Mouse (Mus musculus): ENCODE measurements around the gene Lgals8. TPM values are rescaled to one million over a fixed set of nuclear protein-coding genes. Genes with fewer than 3 reads are reported as not detected.

Gene Lgals8
- 18.3 and 18.6 TPM in 2 replicates for polyA plus RNA-seq (2016; fragmentation: Nextera tagmentation; extraction: Ambion mirVana)

DNA sequence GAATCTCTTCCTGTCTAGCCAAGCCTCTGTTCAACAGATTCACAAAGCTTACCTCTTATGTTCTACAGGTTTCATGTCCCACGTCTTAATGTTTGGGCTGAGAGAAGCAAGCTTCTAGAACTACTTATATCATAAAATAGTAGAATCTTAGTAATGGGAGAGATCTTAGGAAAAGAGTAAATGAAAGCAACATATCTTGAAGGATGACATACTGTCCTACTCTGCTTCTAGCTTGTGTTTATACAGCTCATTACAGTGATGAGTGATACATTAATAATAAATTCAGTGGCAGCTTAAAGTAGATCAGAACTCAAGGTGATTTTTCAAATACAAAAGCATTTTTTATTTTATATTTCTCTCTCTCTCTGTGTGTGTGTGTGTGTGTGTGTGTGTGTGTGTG lies at the start of gene Lgals8:
Lgals8 (minus strand) TSS at position 101 of the 400 bp plus-strand sequence.
- H3K4me3 ChIP-seq = no peak within 1 kb of the TSS
- no peaks in the 10 kb centered on the region for H3K4me1 ChIP-seq
- H3K9ac ChIP-seq = no peak within 1 kb of the TSS
- no peaks in the 10 kb centered on the region for H3K36me3 ChIP-seq
- ATAC-seq (ENCODE audit: low FRiP score, low read depth) = no peak
- no peaks in the 10 kb centered on the region for H3K27me3 ChIP-seq (replicated peaks)
- no peak within 1 kb of the TSS for H3K4me2 ChIP-seq (replicated peaks)
- H3K27ac ChIP-seq = no peak within 1 kb of the TSS
- H3K9me3 ChIP-seq = no peaks in the 10 kb centered on the region
- 87% methylated on average over 1 of the region's 1 CpGs for WGBS

DNA sequence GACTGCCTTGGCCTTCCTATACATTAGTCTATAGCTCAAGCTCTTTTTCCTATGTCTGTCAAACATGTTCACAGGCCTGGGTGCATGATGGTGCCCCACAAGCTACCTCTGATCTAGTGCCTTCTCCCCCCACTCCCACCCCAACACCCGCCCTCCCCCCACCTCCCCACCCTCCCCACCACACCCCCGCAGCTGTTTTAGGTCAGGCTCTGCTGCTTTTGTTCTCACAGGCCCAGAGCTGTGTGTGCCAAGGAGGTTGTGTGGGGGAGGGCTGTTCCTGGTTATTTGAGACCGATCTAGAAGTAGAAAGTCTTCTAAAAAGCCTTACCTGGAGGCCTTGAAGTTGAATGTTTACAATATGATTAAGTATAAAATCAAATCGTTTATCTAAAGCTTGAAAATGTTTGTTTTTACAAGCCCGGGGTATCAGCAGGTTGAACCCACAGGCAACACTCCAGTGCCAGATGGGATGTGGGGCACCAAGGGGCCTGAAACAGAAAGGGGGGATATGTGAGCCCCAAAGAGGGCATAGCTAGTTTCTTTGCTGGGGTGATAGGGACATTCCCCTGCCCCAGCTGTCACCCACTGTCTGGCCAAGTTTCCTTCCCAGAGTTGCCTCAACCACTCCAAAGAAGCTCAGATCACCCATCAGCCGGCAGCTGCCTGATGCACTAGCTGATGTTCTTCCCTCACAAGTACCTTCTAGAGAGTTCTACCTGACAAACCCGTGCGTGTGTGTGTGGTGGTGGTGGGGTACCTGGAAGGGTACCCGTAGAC lies 46.6 kb upstream of the Lgals8 start:
- 76% methylated on average over 9 of the region's 9 CpGs for WGBS
- no peak for ATAC-seq (ENCODE audit: low FRiP score, low read depth)
- H3K4me2 ChIP-seq (replicated peaks) = no peak overlapping the region

DNA sequence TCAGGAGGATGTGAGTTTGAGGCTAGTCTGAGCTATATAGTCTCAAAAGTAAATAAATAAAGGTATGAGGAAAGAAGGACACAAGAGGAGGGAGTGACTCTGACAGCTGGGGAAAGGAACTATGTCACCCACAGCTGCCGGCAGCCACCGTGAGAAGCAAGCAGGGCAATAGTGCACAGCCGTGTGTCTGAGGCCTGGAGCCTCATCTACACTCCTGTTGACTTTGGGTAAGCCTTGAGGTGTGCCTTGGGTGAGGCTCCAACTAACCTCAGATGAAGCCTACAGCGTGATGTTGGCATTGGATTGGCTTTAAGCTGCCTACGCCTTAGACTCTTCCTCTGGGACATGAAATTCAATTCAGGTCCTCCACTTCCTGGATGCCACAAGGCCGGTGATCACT lies 45.3 kb upstream of the Lgals8 start:
- no peaks in the 10 kb centered on the region for H3K36me3 ChIP-seq
- no peak overlapping the region for H3K27ac ChIP-seq
- H3K9ac ChIP-seq = no peak overlapping the region
- ATAC-seq (ENCODE audit: low FRiP score, low read depth) = no peak
- no peak overlapping the region for H3K4me3 ChIP-seq
- WGBS = 88% methylated on average over 6 of the region's 6 CpGs
- H3K4me2 ChIP-seq (replicated peaks) = no peak overlapping the region
- H3K9me3 ChIP-seq = no peaks in the 10 kb centered on the region
- H3K27me3 ChIP-seq (replicated peaks) = no peaks in the 10 kb centered on the region
- H3K4me1 ChIP-seq = 0 out of 2 replicates have a peak, but pooled peaks cover 2% of the 10 kb centered on the region

More for the DNA sequence above, 46.6 kb upstream of the Lgals8 start:
- Histone ChIP-seq H3K36me3 (no peaks in the 10 kb centered on the region), H3K4me3 (no peak overlapping the region), H3K27ac (no peak overlapping the region), H3K9ac (no peak overlapping the region), H3K9me3 (no peaks in the 10 kb centered on the region), H3K4me1 (0 out of 2 replicates have a peak, but pooled peaks cover 2% of the 10 kb centered on the region), H3K27me3 (replicated peaks) (no peaks in the 10 kb centered on the region)

DNA sequence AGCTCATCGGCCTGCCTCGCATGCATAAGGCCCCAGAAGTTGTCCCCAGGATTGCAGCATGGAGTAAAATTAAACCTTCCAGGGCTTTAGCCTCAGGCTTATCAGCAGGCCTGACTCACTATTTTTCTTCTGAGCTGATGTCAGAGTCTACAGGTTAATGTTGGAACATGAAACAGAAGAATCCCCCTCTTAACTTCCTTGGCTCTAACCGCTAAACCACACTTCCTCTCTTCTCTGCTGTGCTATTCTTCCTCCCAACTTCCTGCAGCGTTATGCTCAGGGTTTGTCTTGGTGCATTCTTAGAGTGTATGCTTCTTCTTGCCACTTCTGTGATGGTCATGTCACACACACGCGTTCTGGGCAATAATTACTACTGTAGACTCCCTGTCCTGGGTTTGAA lies 42.7 kb upstream of the Lgals8 start:
- H3K4me1 ChIP-seq = peaks cover 9% of the 10 kb centered on the region
- H3K9me3 ChIP-seq = no peaks in the 10 kb centered on the region
- no peak overlapping the region for H3K27ac ChIP-seq
- ATAC-seq (ENCODE audit: low FRiP score, low read depth) = no peak
- 87% methylated on average over 6 of the region's 6 CpGs for WGBS
- H3K9ac ChIP-seq = no peak overlapping the region
- no peak overlapping the region for H3K4me3 ChIP-seq
- no peaks in the 10 kb centered on the region for H3K27me3 ChIP-seq (replicated peaks)
- no peaks in the 10 kb centered on the region for H3K36me3 ChIP-seq
- H3K4me2 ChIP-seq (replicated peaks) = no peak overlapping the region

DNA sequence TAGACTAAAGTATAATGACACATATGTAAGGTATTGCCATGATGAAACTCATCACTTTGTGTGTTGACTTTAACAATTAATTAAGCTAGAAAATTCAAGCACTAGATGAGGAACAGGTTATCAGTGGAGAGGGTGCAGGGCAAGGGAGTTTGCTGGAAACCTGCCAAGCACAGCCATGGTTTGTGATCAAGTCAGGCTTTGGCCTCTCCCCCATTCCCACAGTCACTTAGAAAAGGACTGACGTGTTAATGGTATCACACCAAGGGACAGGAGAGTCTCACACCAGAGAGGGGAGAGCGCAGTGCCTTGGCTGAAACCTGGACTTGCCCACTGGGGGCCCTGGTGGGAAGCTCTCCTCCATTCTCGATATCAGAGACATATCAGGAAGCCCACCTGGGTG lies 40.6 kb upstream of the Lgals8 start:
- H3K9me3 ChIP-seq = no peaks in the 10 kb centered on the region
- no peak for ATAC-seq (ENCODE audit: low FRiP score, low read depth)
- peaks cover 7% of the 10 kb centered on the region for H3K4me1 ChIP-seq
- 85% methylated on average over 3 of the region's 3 CpGs for WGBS
- H3K4me3 ChIP-seq = no peak overlapping the region
- no peaks in the 10 kb centered on the region for H3K27me3 ChIP-seq (replicated peaks)
- no peak overlapping the region for H3K27ac ChIP-seq
- H3K9ac ChIP-seq = no peak overlapping the region
- no peak overlapping the region for H3K4me2 ChIP-seq (replicated peaks)
- no peaks in the 10 kb centered on the region for H3K36me3 ChIP-seq

DNA sequence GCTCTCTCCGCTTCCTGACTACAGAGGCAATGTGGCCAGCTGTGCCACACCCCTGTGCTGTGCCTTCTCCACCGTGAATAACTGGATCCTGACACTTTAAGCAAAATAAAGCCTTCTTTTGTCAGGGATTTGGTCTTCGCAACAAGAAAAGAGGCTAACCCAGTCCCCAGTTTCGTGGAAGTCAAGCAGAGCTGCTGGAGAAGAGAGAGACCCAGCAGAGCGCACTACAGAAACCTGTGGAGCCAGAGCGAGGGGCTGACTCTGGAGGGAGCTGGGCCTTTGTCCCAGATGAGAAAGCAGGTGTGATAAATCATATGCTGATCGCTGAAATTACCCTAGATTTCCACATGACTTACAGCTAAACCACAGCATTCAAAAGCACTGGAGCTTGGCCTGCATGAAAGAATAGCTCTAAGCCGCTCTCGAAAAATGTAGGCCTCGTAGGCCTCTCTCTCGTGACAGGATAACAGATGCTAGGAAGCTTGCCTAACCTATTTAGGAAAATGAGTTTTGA lies 38.6 kb upstream of the Lgals8 start:
- H3K27ac ChIP-seq = no peak overlapping the region
- H3K27me3 ChIP-seq (replicated peaks) = no peaks in the 10 kb centered on the region
- H3K36me3 ChIP-seq = no peaks in the 10 kb centered on the region
- no peak overlapping the region for H3K9ac ChIP-seq
- H3K4me2 ChIP-seq (replicated peaks) = no peak overlapping the region
- no peak overlapping the region for H3K4me3 ChIP-seq
- peaks cover 7% of the 10 kb centered on the region for H3K4me1 ChIP-seq
- H3K9me3 ChIP-seq = no peaks in the 10 kb centered on the region
- ATAC-seq (ENCODE audit: low FRiP score, low read depth) = peak; percentile 86
- 14% methylated on average over 11 of the region's 11 CpGs for WGBS

DNA sequence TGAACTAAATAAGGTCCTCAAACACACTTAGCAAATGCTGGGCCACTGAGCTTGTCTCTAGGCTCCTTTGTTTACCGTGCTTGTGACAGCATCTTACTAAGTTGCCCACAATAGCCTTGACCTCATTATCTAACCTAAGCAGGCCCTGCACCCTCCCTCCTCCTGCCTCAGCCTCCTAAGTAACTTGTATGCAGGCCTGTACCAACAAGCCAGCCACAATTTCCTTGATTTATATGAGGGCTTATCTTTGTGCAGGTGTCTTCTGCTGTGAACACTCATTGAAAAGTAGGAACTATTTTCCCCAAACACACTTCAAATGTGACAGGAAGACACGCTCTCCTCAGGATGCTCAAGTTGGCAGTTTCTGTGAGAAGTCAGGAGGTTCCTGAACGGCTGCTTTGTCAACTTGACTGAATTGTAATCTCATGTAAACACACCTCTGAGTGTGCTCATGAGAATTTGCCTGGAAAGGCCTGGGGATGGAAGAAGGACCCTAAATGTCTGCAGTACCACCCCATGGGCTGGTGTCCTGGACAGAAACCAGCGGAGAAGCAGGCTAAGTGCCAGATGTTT lies 38.0 kb upstream of the Lgals8 start:
- WGBS = 36% methylated on average over 4 of the region's 4 CpGs
- 0 out of 2 replicates have a peak, but pooled peaks have one; percentile 15 for ATAC-seq (ENCODE audit: low FRiP score, low read depth)
- no peak overlapping the region for H3K4me2 ChIP-seq (replicated peaks)
- H3K9me3 ChIP-seq = no peaks in the 10 kb centered on the region
- H3K27me3 ChIP-seq (replicated peaks) = no peaks in the 10 kb centered on the region
- H3K9ac ChIP-seq = no peak overlapping the region
- H3K27ac ChIP-seq = no peak overlapping the region
- no peaks in the 10 kb centered on the region for H3K36me3 ChIP-seq
- H3K4me3 ChIP-seq = no peak overlapping the region
- peaks cover 7% of the 10 kb centered on the region for H3K4me1 ChIP-seq

DNA sequence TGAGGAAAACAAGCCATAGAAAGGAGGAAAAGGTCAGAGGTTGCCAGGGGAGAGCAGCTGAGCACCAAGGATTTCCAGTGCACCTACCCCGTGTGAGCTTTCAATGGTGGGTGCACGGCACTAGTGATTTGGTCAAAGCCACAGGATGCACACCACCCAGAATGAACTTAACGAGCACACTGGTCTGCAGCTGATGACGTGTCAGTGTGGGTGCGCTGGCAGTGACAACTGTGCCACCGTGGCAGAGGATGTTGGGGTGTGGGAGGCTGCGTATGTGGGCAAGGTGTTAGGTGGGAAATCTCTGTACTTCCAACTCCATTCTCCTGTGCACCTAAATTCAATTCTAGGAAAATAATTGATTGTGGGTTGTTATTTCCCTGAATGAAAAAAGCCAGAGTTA lies 34.4 kb upstream of the Lgals8 start:
- H3K27me3 ChIP-seq (replicated peaks) = no peaks in the 10 kb centered on the region
- 89% methylated on average over 7 of the region's 7 CpGs for WGBS
- H3K4me3 ChIP-seq = no peak overlapping the region
- H3K9me3 ChIP-seq = no peaks in the 10 kb centered on the region
- peaks cover 7% of the 10 kb centered on the region for H3K4me1 ChIP-seq
- no peaks in the 10 kb centered on the region for H3K36me3 ChIP-seq
- no peak overlapping the region for H3K9ac ChIP-seq
- H3K4me2 ChIP-seq (replicated peaks) = no peak overlapping the region
- no peak overlapping the region for H3K27ac ChIP-seq
- no peak for ATAC-seq (ENCODE audit: low FRiP score, low read depth)

DNA sequence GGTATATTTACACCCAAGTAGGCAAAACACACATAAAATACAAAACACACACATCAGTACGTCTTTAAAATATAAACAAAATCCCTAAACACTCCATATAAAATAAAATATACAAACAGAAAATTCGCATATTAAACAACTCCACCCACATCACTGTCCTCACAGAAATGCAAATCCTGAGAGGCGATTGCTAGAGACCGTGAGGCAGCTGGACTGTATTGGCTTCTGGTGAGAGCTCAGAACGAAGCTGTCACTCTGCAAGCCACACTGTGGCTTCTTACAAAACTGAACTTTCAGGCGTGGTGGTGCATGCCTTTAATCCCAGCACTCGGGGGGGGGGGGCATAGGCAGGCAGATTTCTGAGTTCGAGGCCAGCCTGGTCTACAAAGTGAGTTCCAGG lies 33.1 kb upstream of the Lgals8 start:
- Histone ChIP-seq H3K36me3 (no peaks in the 10 kb centered on the region), H3K9ac (no peak overlapping the region), H3K27ac (no peak overlapping the region), H3K27me3 (replicated peaks) (no peaks in the 10 kb centered on the region), H3K4me1 (no peaks in the 10 kb centered on the region), H3K9me3 (no peaks in the 10 kb centered on the region), H3K4me2 (replicated peaks) (no peak overlapping the region), H3K4me3 (no peak overlapping the region)
- ATAC-seq (ENCODE audit: low FRiP score, low read depth) = no peak
- WGBS = 62% methylated on average over 8 of the region's 8 CpGs

DNA sequence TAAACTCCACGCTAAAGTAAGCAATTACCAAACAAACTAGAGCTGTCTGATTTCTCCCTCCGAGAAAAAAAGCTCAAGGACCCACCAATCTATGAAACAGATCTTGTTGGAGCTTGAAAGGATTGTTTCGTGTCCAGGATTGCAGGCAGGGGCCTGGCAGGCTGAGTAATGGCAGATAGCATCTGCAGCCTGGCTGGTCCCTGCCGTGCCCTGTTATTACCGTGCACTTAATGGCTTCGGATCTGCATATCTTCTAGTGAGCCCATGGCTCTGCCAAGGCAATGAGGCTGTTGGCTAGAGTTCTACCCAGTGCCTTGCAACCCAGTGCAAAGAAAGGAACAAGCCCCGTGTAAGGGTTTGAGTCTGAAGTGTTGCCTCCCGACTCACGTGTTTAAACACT lies 30.0 kb upstream of the Lgals8 start:
- Histone ChIP-seq H3K36me3 (no peaks in the 10 kb centered on the region), H3K9ac (no peak overlapping the region), H3K4me2 (replicated peaks) (no peak overlapping the region), H3K4me1 (no peaks in the 10 kb centered on the region), H3K27ac (no peak overlapping the region), H3K4me3 (no peak overlapping the region), H3K27me3 (replicated peaks) (no peaks in the 10 kb centered on the region), H3K9me3 (no peaks in the 10 kb centered on the region)
- WGBS = 89% methylated on average over 9 of the region's 9 CpGs
- ATAC-seq (ENCODE audit: low FRiP score, low read depth) = no peak

DNA sequence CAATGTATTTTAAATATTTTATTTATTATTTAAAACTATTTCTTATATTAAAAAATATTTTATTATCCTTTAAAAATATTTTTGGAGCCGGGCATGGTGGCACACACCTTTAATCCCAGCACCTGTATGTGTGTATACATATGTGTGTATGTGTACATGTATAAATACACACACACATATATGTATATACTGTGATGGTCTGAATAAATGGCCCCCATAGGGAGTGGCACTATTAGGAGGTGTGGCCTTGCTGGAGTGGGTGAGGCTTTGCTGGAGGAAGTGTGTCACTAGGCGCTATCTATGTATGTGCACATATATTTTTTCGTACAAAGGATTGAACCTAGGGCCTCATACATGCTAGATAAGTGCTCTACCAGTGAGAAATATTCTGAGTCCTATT lies 27.8 kb upstream of the Lgals8 start:
- Histone ChIP-seq H3K9me3 (no peaks in the 10 kb centered on the region), H3K36me3 (no peaks in the 10 kb centered on the region), H3K4me1 (no peaks in the 10 kb centered on the region), H3K4me3 (no peak overlapping the region), H3K27ac (no peak overlapping the region), H3K4me2 (replicated peaks) (no peak overlapping the region), H3K27me3 (replicated peaks) (no peaks in the 10 kb centered on the region), H3K9ac (no peak overlapping the region)
- ATAC-seq (ENCODE audit: low FRiP score, low read depth) = no peak
- WGBS = 90% methylated on average over 3 of the region's 3 CpGs

DNA sequence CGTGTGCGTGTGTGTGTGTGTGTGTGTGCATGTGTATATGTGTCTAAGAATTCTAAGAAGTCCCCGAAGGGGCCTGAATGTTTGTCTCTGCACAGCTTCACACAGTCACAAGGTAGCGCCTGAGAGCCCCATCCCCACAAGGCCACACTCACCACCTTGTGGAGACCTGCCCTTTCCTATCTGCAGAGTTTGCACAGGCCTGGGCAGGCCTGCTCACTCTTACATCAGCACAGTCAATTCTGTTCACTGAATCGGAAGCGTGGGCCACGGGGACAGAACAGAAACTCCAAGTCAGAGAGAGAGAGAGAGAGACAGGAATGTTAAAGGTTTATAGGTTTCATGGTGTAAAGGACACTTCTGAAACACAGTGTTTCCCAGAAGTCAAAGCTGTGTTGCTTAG lies 20.9 kb upstream of the Lgals8 start:
- Histone ChIP-seq H3K9ac (no peak overlapping the region), H3K27ac (no peak overlapping the region), H3K27me3 (replicated peaks) (no peaks in the 10 kb centered on the region), H3K36me3 (no peaks in the 10 kb centered on the region), H3K4me3 (no peak overlapping the region), H3K4me1 (no peaks in the 10 kb centered on the region), H3K9me3 (no peaks in the 10 kb centered on the region), H3K4me2 (replicated peaks) (no peak overlapping the region)
- ATAC-seq (ENCODE audit: low FRiP score, low read depth) = no peak
- 84% methylated on average over 7 of the region's 7 CpGs for WGBS

DNA sequence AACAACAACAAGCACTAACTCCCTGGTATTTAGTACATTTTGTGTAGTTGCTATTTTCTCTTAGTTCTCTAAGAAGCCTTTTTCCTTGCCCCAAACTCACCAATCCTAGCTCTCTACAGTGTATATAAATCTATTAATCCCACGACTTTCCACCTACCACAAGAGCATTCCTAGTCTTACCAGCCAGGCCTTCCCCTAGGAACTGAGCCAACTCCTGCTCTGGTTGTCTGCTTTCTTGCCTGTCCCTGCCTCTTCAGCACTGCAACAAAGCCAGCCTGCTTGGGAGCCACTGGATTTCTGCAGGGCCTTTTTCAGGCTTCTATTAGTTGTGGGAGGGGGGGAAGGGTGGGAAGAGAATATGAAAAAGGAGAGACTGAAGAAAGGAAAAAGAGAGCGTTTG lies 20.5 kb upstream of the Lgals8 start:
- H3K9me3 ChIP-seq = no peaks in the 10 kb centered on the region
- ATAC-seq (ENCODE audit: low FRiP score, low read depth) = no peak
- H3K4me2 ChIP-seq (replicated peaks) = no peak overlapping the region
- no peaks in the 10 kb centered on the region for H3K27me3 ChIP-seq (replicated peaks)
- no peaks in the 10 kb centered on the region for H3K36me3 ChIP-seq
- no peaks in the 10 kb centered on the region for H3K4me1 ChIP-seq
- H3K4me3 ChIP-seq = no peak overlapping the region
- H3K9ac ChIP-seq = no peak overlapping the region
- no peak overlapping the region for H3K27ac ChIP-seq
- 85% methylated on average over 2 of the region's 2 CpGs for WGBS
